Mouse (Mus musculus) C2C12 (cell line): ENCODE data around the gene Ffar2. TPM values are rescaled to one million over a fixed set of nuclear protein-coding genes. Genes with fewer than 3 reads are reported as not detected.
"Not testable (repeated sequence)": the region's sequence is repeated elsewhere in the genome, so short reads cannot be mapped to it uniquely, and the experiment has no call there.

Experiments used
- H3K27me3 ChIP-seq: one replicate; pipeline ENCODE4 v1.6.1; 2011; ENCODE audit not compliant: control insufficient read depth, insufficient read depth, insufficient read length
- H3K36me3 ChIP-seq: one replicate; pipeline ENCODE4 v1.6.1; 2011; ENCODE audit not compliant: control insufficient read depth, insufficient read depth
- H3K4me3 ChIP-seq: one replicate; pipeline ENCODE4 v1.5.1; 2011; ENCODE audit warnings: mild to moderate bottlenecking, control low read depth; ENCODE audit not compliant: poor library complexity, insufficient read depth, severe bottlenecking
- H3K79me2 ChIP-seq: one replicate; pipeline ENCODE4 v1.6.1; 2011; ENCODE audit not compliant: control insufficient read depth, insufficient read depth
- H3K79me3 ChIP-seq: one replicate; pipeline ENCODE4 v1.6.1; 2011; ENCODE audit warnings: low read depth, control low read depth
- H3ac ChIP-seq: one replicate; pipeline ENCODE3; 2011; ENCODE audit warnings: low read depth; ENCODE audit not compliant: control insufficient read depth, insufficient read length
- CEBPB ChIP-seq: IDR thresholded peaks from one replicate; pipeline ENCODE4 v1.6.1; 2011; ENCODE audit warnings: low read depth, mild to moderate bottlenecking, control low read depth, moderate library complexity
- CTCF ChIP-seq: IDR thresholded peaks from one replicate; pipeline ENCODE4 v1.5.1; 2011; ENCODE audit not compliant: control insufficient read depth, insufficient read depth, insufficient read length
- FOSL1 ChIP-seq: IDR thresholded peaks from one replicate; pipeline ENCODE4 v1.8.0; 2011; ENCODE audit warnings: mild to moderate bottlenecking, low read length; ENCODE audit not compliant: poor library complexity, insufficient read depth, severe bottlenecking
- MAX ChIP-seq: IDR thresholded peaks from one replicate; pipeline ENCODE4 v1.6.1; 2011; ENCODE audit warnings: mild to moderate bottlenecking, control low read depth
- MYOD1 ChIP-seq: IDR thresholded peaks from one replicate; pipeline ENCODE4 v1.6.1; 2011; ENCODE audit warnings: low read depth; ENCODE audit not compliant: control insufficient read depth, insufficient read length
- MYOG ChIP-seq: IDR thresholded peaks from one replicate; pipeline ENCODE4 v1.6.1; 2011; ENCODE audit not compliant: control insufficient read depth, insufficient read length; ENCODE audit errors: extremely low read depth
- USF1 ChIP-seq: IDR thresholded peaks from one replicate; pipeline ENCODE4 v1.6.1; 2011; ENCODE audit warnings: low read depth, mild to moderate bottlenecking, control low read depth, moderate library complexity
- polyA plus RNA-seq: library from polyadenylated mRNA; unstranded; fragments of >200 nt; fragmentation: generic; extraction: Trizol; gene quantifications from one replicate; pipeline ENCODE4 v1.2.1, GENCODE M21; 2012; ENCODE audit warnings: missing spikeins

Ffar2 gene
- polyA plus RNA-seq, 1 experiment: not detected

- Histone ChIP-seq H3ac (no peak overlapping the region), H3K27me3 (no peaks in the 10 kb centered on the region), H3K4me3 (no peak overlapping the region), H3K79me3 (no peaks in the 10 kb centered on the region), H3K36me3 (no peaks in the 10 kb centered on the region), H3K79me2 (no peaks in the 10 kb centered on the region)
- TF ChIP-seq MYOG (no peak), MYOD1 (no peak), USF1 (no peak), CTCF (no peak), CEBPB (no peak), FOSL1 (no peak), MAX (no peak)
Measured at GRCm38 (mm10) chr7:30832261-30832660, 8.7 kb upstream of the Ffar2 start.

GRCm38 (mm10) chr7:30829428-30829827, 5.9 kb upstream of the Ffar2 start:
- no peak overlapping the region for H3ac ChIP-seq
- H3K79me3 ChIP-seq: no peaks in the 10 kb centered on the region
- TF ChIP-seq MYOG (no peak), FOSL1 (no peak), CTCF (no peak), CEBPB (no peak), USF1 (no peak), MAX (no peak), MYOD1 (no peak)
- H3K4me3 ChIP-seq: no peak overlapping the region
- H3K27me3 ChIP-seq: no peaks in the 10 kb centered on the region
- no peaks in the 10 kb centered on the region for H3K36me3 ChIP-seq
- H3K79me2 ChIP-seq: no peaks in the 10 kb centered on the region

GRCm38 (mm10) chr7:30828871-30829270, 5.3 kb upstream of the Ffar2 start:
- not testable (repeated sequence) for H3K79me2 ChIP-seq, H3K4me3 ChIP-seq, H3K36me3 ChIP-seq, H3K79me3 ChIP-seq, H3ac ChIP-seq, H3K27me3 ChIP-seq

DNA sequence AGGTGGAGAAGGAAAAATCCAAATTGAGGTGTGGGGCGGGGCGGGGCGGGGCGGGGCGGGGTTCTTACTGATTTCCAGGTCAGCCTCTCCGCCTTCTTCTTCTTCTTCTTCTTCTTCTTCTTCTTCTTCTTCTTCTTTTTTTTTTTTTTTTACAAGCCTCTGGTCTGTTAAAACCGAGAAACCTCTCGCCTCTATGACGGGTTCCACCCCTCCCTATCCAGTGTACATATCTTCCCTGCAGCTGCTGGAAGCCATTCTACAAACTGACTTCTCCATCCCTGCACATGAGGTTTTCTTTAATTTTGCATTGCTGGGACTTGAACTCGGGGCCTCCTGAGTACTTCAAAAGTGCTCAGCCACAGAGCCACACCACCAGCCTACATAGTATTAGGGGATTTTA, 3.1 kb upstream of the Ffar2 start:
- TF ChIP-seq USF1 (no peak), MYOG (no peak), MAX (no peak), FOSL1 (no peak), CEBPB (no peak), CTCF (no peak), MYOD1 (no peak)
- Histone ChIP-seq H3K79me3 (no peaks in the 10 kb centered on the region), H3K4me3 (no peak overlapping the region), H3K79me2 (no peaks in the 10 kb centered on the region), H3K36me3 (no peaks in the 10 kb centered on the region), H3K27me3 (peaks cover 12% of the 10 kb centered on the region), H3ac (no peak overlapping the region)

- TF ChIP-seq CEBPB (no peak), USF1 (no peak), MAX (no peak), MYOD1 (no peak), MYOG (no peak), FOSL1 (no peak), CTCF (no peak)
- H3K4me3 ChIP-seq: no peak overlapping the region
- H3K79me3 ChIP-seq: no peaks in the 10 kb centered on the region
- no peaks in the 10 kb centered on the region for H3K79me2 ChIP-seq
- H3K27me3 ChIP-seq: peaks cover 25% of the 10 kb centered on the region
- no peaks in the 10 kb centered on the region for H3K36me3 ChIP-seq
- H3ac ChIP-seq: no peak overlapping the region
Measured at GRCm38 (mm10) chr7:30824306-30824705, 731 bp upstream of the Ffar2 start.

- Histone ChIP-seq H3K4me3 (no peak overlapping the region), H3K79me2 (no peaks in the 10 kb centered on the region), H3ac (no peak overlapping the region), H3K79me3 (no peaks in the 10 kb centered on the region), H3K27me3 (peaks cover 42% of the 10 kb centered on the region), H3K36me3 (no peaks in the 10 kb centered on the region)
- TF ChIP-seq USF1: no peak
- TF ChIP-seq MYOD1: no peak
Measured at GRCm38 (mm10) chr7:30821532-30821931, 2.0 kb downstream of the Ffar2 start.
